Mouse (Mus musculus) left cerebral cortex, adult 9 months (tissue): ENCODE results near the gene Pskh1.

Source experiments
- DNase-seq, 2 experiments: peaks; one replicate each; pipeline ENCODE4 v3.0.0; 2022; ENCODE audit warnings: low spot score in 2 of 2

Gene Pskh1

GRCm38 (mm10) chr8:105956556-105956955, 56.3 kb downstream of the Pskh1 start:
- no peak for DNase-seq

- DNase-seq = no peak
Measured at GRCm38 (mm10) chr8:105957813-105958212, 57.6 kb downstream of the Pskh1 start.

- no peak for DNase-seq
Measured at GRCm38 (mm10) chr8:105959350-105959749, 59.1 kb downstream of the Pskh1 start.

- no peak for DNase-seq
Measured at GRCm38 (mm10) chr8:105961101-105961500, 60.9 kb downstream of the Pskh1 start.

- DNase-seq = no peak
Measured at GRCm38 (mm10) chr8:105961536-105961935, 61.3 kb downstream of the Pskh1 start.

- no peak for DNase-seq
Measured at GRCm38 (mm10) chr8:105964506-105965265, 64.4 kb downstream of the Pskh1 start.

GRCm38 (mm10) chr8:105965266-105965904, 65.1 kb downstream of the Pskh1 start:
- DNase-seq = no peak

- DNase-seq = no peak
Measured at GRCm38 (mm10) chr8:105965905-105966341, 65.7 kb downstream of the Pskh1 start, which contains the start of gene Slc12a4. TSS of gene Slc12a4 (minus strand) at chr8:105966097.

- DNase-seq = no peak
Measured at GRCm38 (mm10) chr8:105966692-105967311, 66.6 kb downstream of the Pskh1 start.

- DNase-seq = no peak
Measured at GRCm38 (mm10) chr8:105969367-105969766, 69.1 kb downstream of the Pskh1 start.

- no peak for DNase-seq
Measured at GRCm38 (mm10) chr8:105971019-105971720, 70.9 kb downstream of the Pskh1 start.

- no peak for DNase-seq
Measured at GRCm38 (mm10) chr8:105975363-105975762, 75.1 kb downstream of the Pskh1 start.

- DNase-seq = no peak
Measured at GRCm38 (mm10) chr8:105979325-105979724, 79.1 kb downstream of the Pskh1 start, which contains the start of gene Dpep3. TSS of gene Dpep3 (minus strand) at chr8:105979429.

- no peak for DNase-seq
Measured at GRCm38 (mm10) chr8:105981146-105981545, 80.9 kb downstream of the Pskh1 start.
